Mouse (Mus musculus): ENCODE results near the gene Psmg4. TPM values are rescaled to one million over a fixed set of nuclear protein-coding genes. Genes with fewer than 3 reads are reported as not detected.
A peak's percentile ranks its signal among the peaks of the same experiment; 100 is the strongest.

Psmg4 gene
- polyA plus RNA-seq, 1 experiment from 2014 or later: 86.6 TPM

- WGBS: 72% methylated on average over 8 of the region's 8 CpGs
- Histone ChIP-seq H3K4me2 (replicated peaks; ENCODE audit: low read depth, low read length) (no peak overlapping the region), H3K27ac (ENCODE audit: low read length) (no peak overlapping the region), H3K9me3 (ENCODE audit: control insufficient read depth, low read depth, low read length) (no peaks in the 10 kb centered on the region), H3K27me3 (ENCODE audit: control insufficient read depth, insufficient read depth, low read length) (no peaks in the 10 kb centered on the region), H3K36me3 (ENCODE audit: control insufficient read depth, insufficient read depth, low read length) (no peaks in the 10 kb centered on the region), H3K4me3 (ENCODE audit: low read depth, low read length) (no peak overlapping the region), H3K9ac (replicated peaks; ENCODE audit: low read depth, low read length) (no peak overlapping the region), H3K4me1 (ENCODE audit: control insufficient read depth, insufficient read depth, low read length) (peaks cover 8% of the 10 kb centered on the region; the same call in 1 of the 2 replicates)
- ATAC-seq (ENCODE audit: insufficient number of reproducible peaks, insufficient read depth, low FRiP score, low read depth): peak; percentile 64
Observed at GRCm38 (mm10) chr13:34192414-34193191, 29.8 kb downstream of the Psmg4 start.

- H3K4me2 ChIP-seq (replicated peaks; ENCODE audit: low read depth, low read length): no peak overlapping the region
- H3K27me3 ChIP-seq (ENCODE audit: control insufficient read depth, insufficient read depth, low read length): no peaks in the 10 kb centered on the region
Observed at GRCm38 (mm10) chr13:34193384-34193783, 30.6 kb downstream of the Psmg4 start.

GRCm38 (mm10) chr13:34195676-34196075 is 32.9 kb downstream of the Psmg4 start:
- H3K4me3 ChIP-seq (ENCODE audit: low read depth, low read length): no peak overlapping the region
- H3K9ac ChIP-seq (replicated peaks; ENCODE audit: low read depth, low read length): no peak overlapping the region
- H3K4me1 ChIP-seq (ENCODE audit: control insufficient read depth, insufficient read depth, low read length): peaks cover 8% of the 10 kb centered on the region; the same call in 1 of the 2 replicates
- no peaks in the 10 kb centered on the region for H3K9me3 ChIP-seq (ENCODE audit: control insufficient read depth, low read depth, low read length)
- no peak overlapping the region for H3K27ac ChIP-seq (ENCODE audit: low read length)
- no peaks in the 10 kb centered on the region for H3K36me3 ChIP-seq (ENCODE audit: control insufficient read depth, insufficient read depth, low read length)
- no peak overlapping the region for H3K4me2 ChIP-seq (replicated peaks; ENCODE audit: low read depth, low read length)
- H3K27me3 ChIP-seq (ENCODE audit: control insufficient read depth, insufficient read depth, low read length): no peaks in the 10 kb centered on the region
- no peak for ATAC-seq (ENCODE audit: insufficient number of reproducible peaks, insufficient read depth, low FRiP score, low read depth)
- WGBS: 100% methylated on average over 1 of the region's 1 CpGs

More at GRCm38 (mm10) chr13:34193384-34193783, 30.6 kb downstream of the Psmg4 start:
- Histone ChIP-seq H3K9me3 (ENCODE audit: control insufficient read depth, low read depth, low read length) (no peaks in the 10 kb centered on the region), H3K4me3 (ENCODE audit: low read depth, low read length) (no peak overlapping the region), H3K27ac (ENCODE audit: low read length) (no peak overlapping the region), H3K9ac (replicated peaks; ENCODE audit: low read depth, low read length) (no peak overlapping the region), H3K4me1 (ENCODE audit: control insufficient read depth, insufficient read depth, low read length) (peaks cover 8% of the 10 kb centered on the region; the same call in 1 of the 2 replicates), H3K36me3 (ENCODE audit: control insufficient read depth, insufficient read depth, low read length) (no peaks in the 10 kb centered on the region)
- 0 out of 2 replicates have a peak, but pooled peaks have one; percentile 18 for ATAC-seq (ENCODE audit: insufficient number of reproducible peaks, insufficient read depth, low FRiP score, low read depth)
- 58% methylated on average over 8 of the region's 8 CpGs for WGBS

GRCm38 (mm10) chr13:34205216-34205615 is 42.5 kb downstream of the Psmg4 start:
- H3K9me3 ChIP-seq (ENCODE audit: control insufficient read depth, low read depth, low read length): no peaks in the 10 kb centered on the region
- 93% methylated on average over 3 of the region's 3 CpGs for WGBS
- H3K9ac ChIP-seq (replicated peaks; ENCODE audit: low read depth, low read length): no peak overlapping the region
- H3K27me3 ChIP-seq (ENCODE audit: control insufficient read depth, insufficient read depth, low read length): no peaks in the 10 kb centered on the region
- ATAC-seq (ENCODE audit: insufficient number of reproducible peaks, insufficient read depth, low FRiP score, low read depth): no peak
- no peaks in the 10 kb centered on the region for H3K4me1 ChIP-seq (ENCODE audit: control insufficient read depth, insufficient read depth, low read length)
- H3K27ac ChIP-seq (ENCODE audit: low read length): no peak overlapping the region
- no peaks in the 10 kb centered on the region for H3K36me3 ChIP-seq (ENCODE audit: control insufficient read depth, insufficient read depth, low read length)
- H3K4me3 ChIP-seq (ENCODE audit: low read depth, low read length): no peak overlapping the region
- H3K4me2 ChIP-seq (replicated peaks; ENCODE audit: low read depth, low read length): no peak overlapping the region

- Histone ChIP-seq H3K27ac (ENCODE audit: low read length) (no peak overlapping the region; the same call in 1 of the 2 replicates), H3K4me3 (ENCODE audit: low read depth, low read length) (no peak overlapping the region), H3K36me3 (ENCODE audit: control insufficient read depth, insufficient read depth, low read length) (no peaks in the 10 kb centered on the region), H3K4me1 (ENCODE audit: control insufficient read depth, insufficient read depth, low read length) (no peaks in the 10 kb centered on the region), H3K9ac (replicated peaks; ENCODE audit: low read depth, low read length) (no peak overlapping the region), H3K4me2 (replicated peaks; ENCODE audit: low read depth, low read length) (no peak overlapping the region), H3K27me3 (ENCODE audit: control insufficient read depth, insufficient read depth, low read length) (no peaks in the 10 kb centered on the region), H3K9me3 (ENCODE audit: control insufficient read depth, low read depth, low read length) (no peaks in the 10 kb centered on the region)
- WGBS: 64% methylated on average over 6 of the region's 6 CpGs
- ATAC-seq (ENCODE audit: insufficient number of reproducible peaks, insufficient read depth, low FRiP score, low read depth): peak; percentile 86
Observed at GRCm38 (mm10) chr13:34207714-34208470, 45.1 kb downstream of the Psmg4 start.

GRCm38 (mm10) chr13:34211261-34211775 is 48.6 kb downstream of the Psmg4 start:
- 65% methylated on average over 4 of the region's 4 CpGs for WGBS
- no peaks in the 10 kb centered on the region for H3K36me3 ChIP-seq (ENCODE audit: control insufficient read depth, insufficient read depth, low read length)
- no peak overlapping the region for H3K4me3 ChIP-seq (ENCODE audit: low read depth, low read length)

GRCm38 (mm10) chr13:34212735-34213212 is 50.0 kb downstream of the Psmg4 start:
- peak overlapping the region; percentile 34; the same call in 1 of the 2 replicates for H3K27ac ChIP-seq (ENCODE audit: low read length)
- H3K4me1 ChIP-seq (ENCODE audit: control insufficient read depth, insufficient read depth, low read length): no peaks in the 10 kb centered on the region; the same call in 1 of the 2 replicates
- no peaks in the 10 kb centered on the region for H3K36me3 ChIP-seq (ENCODE audit: control insufficient read depth, insufficient read depth, low read length)
- H3K9me3 ChIP-seq (ENCODE audit: control insufficient read depth, low read depth, low read length): no peaks in the 10 kb centered on the region
- no peaks in the 10 kb centered on the region for H3K27me3 ChIP-seq (ENCODE audit: control insufficient read depth, insufficient read depth, low read length)
- H3K4me3 ChIP-seq (ENCODE audit: low read depth, low read length): no peak overlapping the region
- H3K9ac ChIP-seq (replicated peaks; ENCODE audit: low read depth, low read length): no peak overlapping the region
- 55% methylated on average over 10 of the region's 10 CpGs for WGBS
- no peak overlapping the region for H3K4me2 ChIP-seq (replicated peaks; ENCODE audit: low read depth, low read length)
- ATAC-seq (ENCODE audit: insufficient number of reproducible peaks, insufficient read depth, low FRiP score, low read depth): peak; percentile 73

More at GRCm38 (mm10) chr13:34211261-34211775, 48.6 kb downstream of the Psmg4 start:
- H3K4me2 ChIP-seq (replicated peaks; ENCODE audit: low read depth, low read length): no peak overlapping the region
- H3K9me3 ChIP-seq (ENCODE audit: control insufficient read depth, low read depth, low read length): no peaks in the 10 kb centered on the region
- no peak for ATAC-seq (ENCODE audit: insufficient number of reproducible peaks, insufficient read depth, low FRiP score, low read depth)
- no peaks in the 10 kb centered on the region for H3K27me3 ChIP-seq (ENCODE audit: control insufficient read depth, insufficient read depth, low read length)
- H3K27ac ChIP-seq (ENCODE audit: low read length): no peak overlapping the region
- H3K9ac ChIP-seq (replicated peaks; ENCODE audit: low read depth, low read length): no peak overlapping the region
- no peaks in the 10 kb centered on the region; the same call in 1 of the 2 replicates for H3K4me1 ChIP-seq (ENCODE audit: control insufficient read depth, insufficient read depth, low read length)

GRCm38 (mm10) chr13:34214855-34215254 is 52.1 kb downstream of the Psmg4 start:
- Histone ChIP-seq H3K4me2 (replicated peaks; ENCODE audit: low read depth, low read length) (no peak overlapping the region), H3K27ac (ENCODE audit: low read length) (no peak overlapping the region), H3K27me3 (ENCODE audit: control insufficient read depth, insufficient read depth, low read length) (no peaks in the 10 kb centered on the region), H3K4me3 (ENCODE audit: low read depth, low read length) (no peak overlapping the region), H3K4me1 (ENCODE audit: control insufficient read depth, insufficient read depth, low read length) (no peaks in the 10 kb centered on the region; the same call in 1 of the 2 replicates), H3K36me3 (ENCODE audit: control insufficient read depth, insufficient read depth, low read length) (no peaks in the 10 kb centered on the region), H3K9ac (replicated peaks; ENCODE audit: low read depth, low read length) (no peak overlapping the region), H3K9me3 (ENCODE audit: control insufficient read depth, low read depth, low read length) (no peaks in the 10 kb centered on the region)
- 80% methylated on average over 3 of the region's 3 CpGs for WGBS
- no peak for ATAC-seq (ENCODE audit: insufficient number of reproducible peaks, insufficient read depth, low FRiP score, low read depth)

Data from stomach, embryonic 14.5 days (tissue).